Mouse (Mus musculus): ENCODE measurements around the gene Cd300lg.

- TF ChIP-seq CTCF (IDR thresholded peaks at IDR 0.05; ENCODE audit: low read depth) (no peak), EP300 (IDR thresholded peaks at IDR 0.05; ENCODE audit: low read depth) (no peak)
These were observed 41.9 kb downstream of the Cd300lg start for GRCm38 (mm10) chr11:102083193-102083592.
